Mouse (Mus musculus) megakaryocyte, embryonic 14.5 days (primary cell): ENCODE results near the gene Wdfy3.

Experiments used
- FLI1 ChIP-seq: IDR thresholded peaks from 2 replicates; pipeline ENCODE4 v1.6.1; 2012; ENCODE audit warnings: low read length, inconsistent platforms, mixed read lengths
- GATA1 ChIP-seq: IDR thresholded peaks from 3 replicates; pipeline ENCODE4 v1.6.1; 2012; ENCODE audit warnings: mixed read lengths, low read length, inconsistent platforms, borderline replicate concordance

GRCm38 (mm10) chr5:101825111-101825911, 244.4 kb downstream of the Wdfy3 start:
- TF ChIP-seq FLI1 (no peak), GATA1 (no peak)
